Mouse (Mus musculus): Measurements from ENCODE around the gene Phlda3.

The Phlda3 gene

GRCm38 (mm10) chr1:135760216-135760615, 5.7 kb upstream of the Phlda3 start:
- no peak for DNase-seq

GRCm38 (mm10) chr1:135761728-135762127, 4.2 kb upstream of the Phlda3 start:
- DNase-seq = no peak

- DNase-seq = no peak
Measured at GRCm38 (mm10) chr1:135763503-135764205, 2.3 kb upstream of the Phlda3 start.

GRCm38 (mm10) chr1:135764206-135764528, 1.8 kb upstream of the Phlda3 start:
- DNase-seq = no peak

- no peak for DNase-seq
Measured at GRCm38 (mm10) chr1:135766592-135767306, 830 bp downstream of the Phlda3 start.

GRCm38 (mm10) chr1:135767324-135767890, 1.5 kb downstream of the Phlda3 start:
- no peak for DNase-seq

- DNase-seq = no peak
Measured at GRCm38 (mm10) chr1:135768400-135768799, 2.5 kb downstream of the Phlda3 start.

- DNase-seq = no peak
Measured at GRCm38 (mm10) chr1:135770237-135770636, 4.3 kb downstream of the Phlda3 start.

- no peak for DNase-seq
Measured at GRCm38 (mm10) chr1:135770896-135771572, 5.1 kb downstream of the Phlda3 start.

- DNase-seq = no peak
Measured at GRCm38 (mm10) chr1:135771573-135771970, 5.7 kb downstream of the Phlda3 start.

- no peak for DNase-seq
Measured at GRCm38 (mm10) chr1:135776596-135776995, 10.7 kb downstream of the Phlda3 start.

GRCm38 (mm10) chr1:135777046-135777445, 11.1 kb downstream of the Phlda3 start:
- no peak for DNase-seq

- DNase-seq = no peak
Measured at GRCm38 (mm10) chr1:135778780-135779535, 13.0 kb downstream of the Phlda3 start, which contains the start of gene Tnni1. Gene Tnni1, plus strand, starts transcription at chr1:135779434.

GRCm38 (mm10) chr1:135780649-135781048, 14.7 kb downstream of the Phlda3 start:
- no peak for DNase-seq

- DNase-seq = peak; percentile 66 to 89
Measured at GRCm38 (mm10) chr1:135781220-135781619, 15.3 kb downstream of the Phlda3 start.

GRCm38 (mm10) chr1:135782816-135783215, 16.9 kb downstream of the Phlda3 start:
- DNase-seq = no peak

- peak; percentile 73 to 86 for DNase-seq
Measured at GRCm38 (mm10) chr1:135787799-135788198, 21.9 kb downstream of the Phlda3 start.

- peak; percentile 45 to 58 for DNase-seq
Measured at GRCm38 (mm10) chr1:135788708-135789107, 22.8 kb downstream of the Phlda3 start.

- peak; percentile 45 to 91 for DNase-seq
Measured at GRCm38 (mm10) chr1:135789815-135790214, 23.9 kb downstream of the Phlda3 start.

GRCm38 (mm10) chr1:135792143-135792939, 26.4 kb downstream of the Phlda3 start:
- no peak for DNase-seq

- DNase-seq = peak in 1 of 2 experiments; percentile 52
Measured at GRCm38 (mm10) chr1:135793370-135794215, 27.7 kb downstream of the Phlda3 start.

All from kidney, postnatal 36 days (tissue).